Mouse (Mus musculus) brain, adult 2 months (tissue): Measurements from ENCODE around the gene Siva1.

Experiments used
- DNase-seq: peaks from one replicate; pipeline ENCODE4 v3.0.0; 2011; ENCODE audit warnings: low read depth, low spot score

Siva1 gene

DNA sequence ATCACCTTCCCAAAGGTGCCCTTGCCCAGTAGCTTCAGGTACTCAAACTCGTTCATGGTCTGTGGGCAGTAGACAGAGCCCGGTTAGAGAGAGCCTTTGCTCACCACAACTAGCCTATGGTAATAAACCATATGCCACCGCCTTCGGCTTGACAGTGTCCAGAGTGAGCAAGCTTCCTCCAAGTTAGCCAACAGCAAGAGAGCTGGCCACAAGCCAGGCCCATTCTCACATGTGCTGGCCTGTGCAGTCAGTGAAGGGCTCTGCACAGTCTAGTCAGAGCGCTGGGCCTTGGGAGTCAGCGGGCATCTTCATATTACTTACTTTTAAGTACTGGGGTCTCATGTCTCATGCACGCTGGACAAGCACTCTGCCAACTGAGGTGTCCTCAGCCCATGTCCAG is 14.1 kb downstream of the Siva1 start:
- DNase-seq: peak; percentile 83

GRCm38 (mm10) chr12:112659109-112659508 is 14.6 kb downstream of the Siva1 start:
- DNase-seq: peak; percentile 52

DNA sequence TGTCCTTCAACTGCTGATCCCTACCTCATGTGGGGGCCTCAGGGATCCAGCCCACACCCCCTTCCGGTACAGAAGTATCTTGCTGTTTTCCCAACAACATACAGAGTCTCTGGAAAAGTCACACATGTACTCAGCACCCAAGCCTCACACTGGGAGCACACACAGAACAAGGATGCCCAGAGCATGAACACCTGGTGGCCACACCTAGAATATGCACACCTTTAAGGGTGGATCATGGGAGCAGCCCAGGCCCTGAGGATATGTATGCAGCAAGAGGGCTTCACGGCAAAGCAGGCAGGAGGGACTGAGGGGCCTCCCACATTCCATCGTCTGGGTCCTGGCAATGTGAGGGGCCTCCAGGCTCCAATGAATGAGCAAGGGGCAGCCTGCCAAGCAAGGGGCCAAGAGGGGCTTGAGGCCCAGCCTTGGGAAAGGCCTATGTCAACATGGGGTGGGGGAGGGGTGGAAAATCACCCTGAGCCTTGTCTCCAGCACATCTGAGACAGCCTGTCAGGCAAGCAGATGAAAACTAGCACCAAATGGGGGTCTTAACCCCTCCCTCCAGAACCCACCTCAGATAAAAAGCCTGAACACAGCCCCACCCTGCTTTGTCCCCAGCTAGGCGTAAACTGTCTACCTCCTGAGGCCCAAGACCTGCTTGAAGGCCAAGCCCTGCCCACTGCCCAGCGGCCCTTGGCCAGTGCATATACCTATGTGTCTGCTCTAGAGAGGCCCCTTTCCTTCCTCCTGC is 16.3 kb downstream of the Siva1 start:
- DNase-seq: no peak

GRCm38 (mm10) chr12:112661327-112661605 is 16.8 kb downstream of the Siva1 start:
- DNase-seq: no peak

GRCm38 (mm10) chr12:112661851-112662250 is 17.4 kb downstream of the Siva1 start:
- no peak for DNase-seq

DNA sequence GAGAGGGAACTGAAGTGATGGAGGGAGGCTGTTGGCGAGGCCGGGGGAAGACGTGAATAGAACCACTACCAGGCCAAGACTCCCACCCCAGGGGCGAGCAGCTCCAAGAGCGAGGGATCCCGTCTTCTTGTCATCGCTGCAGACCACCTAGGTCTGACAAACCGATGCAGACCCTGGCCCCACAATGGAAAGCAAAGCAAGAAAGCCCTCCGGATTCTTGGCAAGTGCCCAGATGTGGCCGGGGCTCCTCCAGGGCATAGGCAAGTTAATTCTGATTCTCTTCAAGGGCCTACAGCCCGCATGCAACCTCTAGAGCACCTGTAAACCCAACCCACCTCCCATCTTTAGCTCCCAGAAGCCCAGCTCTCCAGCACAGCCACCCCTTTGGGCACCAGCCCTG is 18.8 kb downstream of the Siva1 start:
- no peak for DNase-seq

GRCm38 (mm10) chr12:112663716-112664115 is 19.2 kb downstream of the Siva1 start:
- DNase-seq: no peak

GRCm38 (mm10) chr12:112664124-112664523 is 19.6 kb downstream of the Siva1 start:
- DNase-seq: no peak

DNA sequence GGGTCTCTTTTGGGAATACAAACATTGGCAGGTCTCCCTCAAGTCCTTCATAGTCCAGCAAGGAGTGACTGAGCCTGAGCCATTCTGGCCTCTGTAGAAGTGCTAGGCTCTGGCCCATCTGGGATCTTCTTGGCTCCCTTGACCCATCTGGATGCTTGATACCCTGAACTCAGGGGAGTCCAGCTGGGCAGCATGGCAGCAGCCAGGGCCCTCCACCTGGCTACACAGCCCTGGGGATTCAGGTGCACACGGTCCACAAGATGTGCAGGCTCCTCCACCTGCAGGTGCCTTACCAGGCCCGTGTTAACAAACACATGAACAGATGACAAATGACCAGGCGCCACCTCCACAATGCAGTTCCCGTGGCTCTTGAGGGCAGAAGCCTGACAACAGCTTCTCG is 20.2 kb downstream of the Siva1 start:
- DNase-seq: no peak

GRCm38 (mm10) chr12:112665445-112665844 is 21.0 kb downstream of the Siva1 start:
- peak; percentile 83 for DNase-seq

GRCm38 (mm10) chr12:112665881-112666544 is 21.5 kb downstream of the Siva1 start:
- no peak for DNase-seq

DNA sequence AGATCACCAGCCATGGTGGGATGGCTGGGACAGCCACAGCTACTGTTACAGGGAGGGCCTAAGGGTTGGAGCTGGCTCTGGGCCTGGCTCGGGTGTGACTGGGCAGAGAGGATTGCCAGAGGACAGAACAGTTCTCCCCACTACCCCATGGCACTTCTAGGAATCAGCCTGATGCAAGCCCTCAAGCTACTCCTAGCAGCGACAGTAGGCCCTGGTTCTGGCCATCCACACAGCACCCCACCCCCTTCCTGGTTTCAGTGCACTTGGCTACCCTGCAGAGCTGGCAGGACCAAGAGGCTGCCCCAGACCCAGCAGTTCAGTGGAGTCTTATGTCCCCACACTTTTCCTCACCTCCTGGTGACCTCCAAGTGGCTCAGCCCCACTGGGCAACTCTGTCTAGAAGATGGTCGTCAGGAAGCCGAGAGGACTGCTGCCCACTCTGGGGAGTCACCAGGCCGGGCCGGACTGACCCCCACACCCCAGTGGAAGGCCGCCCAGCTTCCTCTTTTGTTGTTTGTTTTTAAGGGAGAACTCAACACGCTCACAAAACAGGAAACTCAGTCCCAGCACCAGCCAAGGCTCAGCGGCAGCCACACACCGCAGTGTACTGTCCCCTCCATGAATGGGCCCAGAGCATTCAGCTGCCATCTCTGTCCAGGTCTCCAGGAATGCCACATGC is 23.3 kb downstream of the Siva1 start:
- DNase-seq: no peak

DNA sequence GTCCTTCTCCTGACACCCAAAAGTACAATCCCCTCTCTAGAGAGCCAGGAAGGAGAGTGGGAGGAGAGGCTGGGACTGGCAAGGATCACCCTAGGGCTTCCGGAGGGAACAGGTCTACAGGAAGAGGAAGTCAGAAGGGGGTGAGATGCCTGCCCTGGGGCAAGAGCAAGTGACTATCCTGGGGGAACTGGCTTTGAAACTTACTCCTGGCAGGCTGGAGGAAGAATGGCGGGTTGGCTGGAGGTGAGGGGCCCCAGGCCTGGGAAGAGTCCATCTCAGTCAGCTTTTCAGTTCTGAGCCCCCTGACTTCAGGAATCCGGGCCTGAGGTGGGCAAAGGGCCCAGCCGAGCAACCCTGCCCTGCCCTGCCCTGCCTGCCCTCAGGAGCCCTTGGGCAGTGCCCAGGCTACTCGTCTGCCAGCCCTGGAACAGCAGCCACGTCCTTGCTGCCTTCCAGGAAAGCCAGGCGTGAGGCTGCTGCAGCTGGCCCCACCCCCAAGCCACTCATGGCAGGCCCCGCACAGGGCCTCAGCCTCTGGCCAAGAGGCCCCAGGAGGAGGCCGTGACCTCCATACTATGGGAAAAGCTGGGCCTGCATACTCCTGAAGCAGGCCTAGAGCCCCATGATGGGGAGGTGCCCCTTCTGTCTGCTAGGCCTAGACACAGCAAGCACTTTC is 26.4 kb downstream of the Siva1 start:
- DNase-seq: no peak

DNA sequence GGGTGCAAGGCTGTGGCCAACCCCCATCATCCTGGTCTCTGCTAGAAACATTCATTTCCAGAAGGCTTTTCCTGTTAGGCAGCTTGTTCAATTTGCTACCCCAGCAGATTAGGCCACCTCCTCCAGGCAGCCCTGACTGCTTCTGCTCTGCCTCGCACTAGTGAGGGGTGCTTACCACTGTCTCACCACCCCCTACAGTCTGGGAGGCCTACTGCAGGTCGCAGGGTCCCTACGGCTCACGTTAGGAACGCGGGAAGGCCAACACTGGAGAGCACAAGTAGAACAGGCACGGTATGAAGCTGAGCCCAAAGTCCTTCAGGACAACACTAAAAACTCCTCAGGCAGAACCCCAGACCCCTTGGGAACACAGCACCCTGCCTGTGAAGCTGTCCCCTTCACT is 27.4 kb downstream of the Siva1 start:
- DNase-seq: no peak

- peak; percentile 49 for DNase-seq
These were observed 28.5 kb downstream of the Siva1 start for GRCm38 (mm10) chr12:112672744-112673575.

DNA sequence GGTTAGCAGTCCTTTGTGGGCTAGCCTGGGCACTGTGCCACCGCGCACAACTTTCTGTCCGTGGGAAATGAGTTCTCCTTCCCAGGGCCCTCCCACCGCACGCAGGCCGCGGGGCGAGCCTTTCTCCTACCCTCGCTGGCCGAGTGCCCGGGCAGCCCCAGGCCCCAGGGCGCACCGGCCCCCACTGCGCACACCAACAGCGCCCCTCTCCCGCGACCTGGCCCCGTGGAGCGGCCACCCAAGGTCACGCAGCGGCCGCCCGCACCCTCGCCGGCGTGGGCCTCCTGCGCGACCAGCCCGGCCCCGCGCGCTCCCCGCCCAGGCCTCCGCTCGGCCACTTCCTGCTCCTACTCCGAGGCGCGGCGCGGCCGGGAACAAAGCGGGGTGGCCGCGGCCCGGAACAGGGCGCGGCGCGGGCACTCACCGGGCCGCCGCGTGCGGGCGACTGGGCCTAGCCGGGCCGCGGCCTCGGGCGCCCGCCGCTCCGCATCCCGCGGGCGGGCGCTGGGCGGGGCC is 29.2 kb downstream of the Siva1 start:
- peak; percentile 46 for DNase-seq

GRCm38 (mm10) chr12:112674132-112675011 is 29.9 kb downstream of the Siva1 start, which contains the start of gene Akt1:
Akt1 (minus strand) TSS chr12:112674884.
- DNase-seq: peak; percentile 50

- peak; percentile 92 for DNase-seq
These were observed 31.0 kb downstream of the Siva1 start for GRCm38 (mm10) chr12:112675245-112676035.

DNA sequence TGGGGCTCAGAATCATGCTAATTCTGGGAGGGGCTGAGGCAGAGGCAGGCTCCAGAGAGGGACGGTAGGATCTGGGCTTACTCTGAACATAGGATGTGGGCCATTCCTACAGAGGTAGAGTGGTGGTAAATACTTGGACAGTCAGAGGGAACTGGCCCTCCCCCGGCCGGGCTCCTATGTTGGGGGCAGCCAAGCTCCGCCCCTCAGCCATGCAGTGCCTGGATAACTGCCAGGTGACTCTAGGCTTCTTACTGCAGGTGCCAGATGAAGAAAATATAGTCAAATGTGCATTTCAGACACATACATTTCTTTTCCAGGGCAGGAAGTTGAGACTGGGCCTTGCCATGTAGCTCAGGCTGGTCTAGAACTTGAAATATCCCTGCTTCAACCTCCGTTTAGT is 32.6 kb downstream of the Siva1 start:
- no peak for DNase-seq
